Mouse (Mus musculus) myocyte (in vitro differentiated cells): ENCODE results near the gene Apom. TPM values are rescaled to one million over a fixed set of nuclear protein-coding genes. Genes with fewer than 3 reads are reported as not detected.
A peak's percentile ranks its signal among the peaks of the same experiment; 100 is the strongest.

Experiments used
- H3K27me3 ChIP-seq: one replicate; pipeline ENCODE4 v1.6.1; 2011; ENCODE audit not compliant: control insufficient read depth, insufficient read depth, insufficient read length
- H3K36me3 ChIP-seq: one replicate; pipeline ENCODE4 v1.6.1; 2011; ENCODE audit not compliant: control insufficient read depth, insufficient read depth
- H3K4me2 ChIP-seq: one replicate; pipeline ENCODE4 v1.6.1; 2011; ENCODE audit warnings: low read depth, control low read depth
- H3K4me3 ChIP-seq: one replicate; pipeline ENCODE4 v1.5.1; 2011; ENCODE audit warnings: mild to moderate bottlenecking, control low read depth, moderate library complexity
- H3K79me2 ChIP-seq: one replicate; pipeline ENCODE4 v1.6.1; 2011; ENCODE audit not compliant: control insufficient read depth, insufficient read depth
- H3ac ChIP-seq: one replicate; pipeline ENCODE4 v1.6.1; 2011; ENCODE audit not compliant: control insufficient read depth, insufficient read length
- CEBPB ChIP-seq: IDR thresholded peaks from 2 replicates; pipeline ENCODE4 v1.6.1; 2011; ENCODE audit warnings: mild to moderate bottlenecking, moderate library complexity; ENCODE audit not compliant: poor library complexity, insufficient read depth, severe bottlenecking
- E2F4 ChIP-seq: IDR thresholded peaks from one replicate; pipeline ENCODE4 v1.6.1; 2011; ENCODE audit warnings: mild to moderate bottlenecking, control low read depth, moderate library complexity; ENCODE audit not compliant: insufficient read depth
- MAX ChIP-seq: IDR thresholded peaks from one replicate; pipeline ENCODE4 v1.6.1; 2011; ENCODE audit warnings: low read depth, mild to moderate bottlenecking, control low read depth
- MYOD1 ChIP-seq, 3 experiments: IDR thresholded peaks; one replicate each; pipeline ENCODE4 v1.6.1; 2011; ENCODE audit warnings: control low read depth in 2 of 3, low read depth in 2 of 3, mild to moderate bottlenecking in 2 of 3, moderate library complexity in 1 of 3; ENCODE audit not compliant: insufficient read length in 2 of 3, control insufficient read depth in 1 of 3
- MYOG ChIP-seq, 3 experiments: IDR thresholded peaks; one replicate each; pipeline ENCODE4 v1.6.1; 2011; ENCODE audit warnings: control low read depth in 2 of 3, low read depth in 2 of 3, mild to moderate bottlenecking in 2 of 3; ENCODE audit not compliant: insufficient read length in 2 of 3, control insufficient read depth in 1 of 3, insufficient read depth in 1 of 3
- POLR2A ChIP-seq: IDR thresholded peaks from one replicate; pipeline ENCODE4 v1.6.1; 2011; ENCODE audit warnings: low read depth, mild to moderate bottlenecking, control low read depth, moderate library complexity; ENCODE audit not compliant: insufficient read length
- POLR2AphosphoS2 ChIP-seq: IDR thresholded peaks from one replicate; pipeline ENCODE4 v1.6.1; 2011; ENCODE audit warnings: low read depth, control low read depth; ENCODE audit not compliant: insufficient read length
- REST ChIP-seq: IDR thresholded peaks from one replicate; pipeline ENCODE4 v1.6.1; 2011; ENCODE audit warnings: mild to moderate bottlenecking, control low read depth, moderate library complexity; ENCODE audit not compliant: insufficient read depth, insufficient read length
- SRF ChIP-seq: IDR thresholded peaks from one replicate; pipeline ENCODE4 v1.6.1; 2011; ENCODE audit warnings: low read depth; ENCODE audit not compliant: control insufficient read depth, insufficient read length
- TCF12 ChIP-seq: IDR thresholded peaks from one replicate; pipeline ENCODE4 v1.6.1; 2011; ENCODE audit warnings: mild to moderate bottlenecking, control low read depth; ENCODE audit not compliant: poor library complexity, insufficient read depth, severe bottlenecking
- TCF3 ChIP-seq: IDR thresholded peaks from one replicate; pipeline ENCODE4 v1.6.1; 2011; ENCODE audit warnings: low read depth, control low read depth; ENCODE audit not compliant: insufficient read length
- USF1 ChIP-seq: IDR thresholded peaks from one replicate; pipeline ENCODE4 v1.6.1; 2011; ENCODE audit warnings: low read depth, mild to moderate bottlenecking, control low read depth, moderate library complexity
- polyA plus RNA-seq: library from polyadenylated mRNA; unstranded; fragments of >200 nt; fragmentation: generic; extraction: Trizol; gene quantifications from one replicate; pipeline ENCODE4 v1.2.1, GENCODE M21; 2012; ENCODE audit warnings: missing spikeins

The Apom gene
- polyA plus RNA-seq, 1 experiment, result 0.18 TPM

DNA sequence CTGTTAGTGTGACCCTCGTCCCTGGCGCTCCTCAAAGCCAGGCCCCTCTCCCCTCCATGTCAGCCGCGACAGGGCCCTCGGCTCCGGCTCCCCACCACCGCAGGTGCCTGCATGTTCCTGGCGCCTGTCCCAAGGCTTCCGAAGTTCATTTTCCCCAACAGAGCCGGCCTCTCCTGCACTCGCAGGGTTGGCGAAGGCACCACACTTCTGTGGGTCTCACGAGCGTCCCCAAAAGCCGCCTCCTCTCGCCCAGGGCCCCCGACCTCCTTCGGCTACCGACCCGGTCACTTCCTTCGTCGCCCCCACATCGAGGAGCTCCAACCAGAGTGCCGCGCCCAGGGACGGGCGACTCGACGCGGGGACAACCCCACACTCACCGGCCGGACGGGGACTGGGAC is 11.1 kb downstream of the Apom start:
- peaks cover 7% of the 10 kb centered on the region for H3K36me3 ChIP-seq

DNA sequence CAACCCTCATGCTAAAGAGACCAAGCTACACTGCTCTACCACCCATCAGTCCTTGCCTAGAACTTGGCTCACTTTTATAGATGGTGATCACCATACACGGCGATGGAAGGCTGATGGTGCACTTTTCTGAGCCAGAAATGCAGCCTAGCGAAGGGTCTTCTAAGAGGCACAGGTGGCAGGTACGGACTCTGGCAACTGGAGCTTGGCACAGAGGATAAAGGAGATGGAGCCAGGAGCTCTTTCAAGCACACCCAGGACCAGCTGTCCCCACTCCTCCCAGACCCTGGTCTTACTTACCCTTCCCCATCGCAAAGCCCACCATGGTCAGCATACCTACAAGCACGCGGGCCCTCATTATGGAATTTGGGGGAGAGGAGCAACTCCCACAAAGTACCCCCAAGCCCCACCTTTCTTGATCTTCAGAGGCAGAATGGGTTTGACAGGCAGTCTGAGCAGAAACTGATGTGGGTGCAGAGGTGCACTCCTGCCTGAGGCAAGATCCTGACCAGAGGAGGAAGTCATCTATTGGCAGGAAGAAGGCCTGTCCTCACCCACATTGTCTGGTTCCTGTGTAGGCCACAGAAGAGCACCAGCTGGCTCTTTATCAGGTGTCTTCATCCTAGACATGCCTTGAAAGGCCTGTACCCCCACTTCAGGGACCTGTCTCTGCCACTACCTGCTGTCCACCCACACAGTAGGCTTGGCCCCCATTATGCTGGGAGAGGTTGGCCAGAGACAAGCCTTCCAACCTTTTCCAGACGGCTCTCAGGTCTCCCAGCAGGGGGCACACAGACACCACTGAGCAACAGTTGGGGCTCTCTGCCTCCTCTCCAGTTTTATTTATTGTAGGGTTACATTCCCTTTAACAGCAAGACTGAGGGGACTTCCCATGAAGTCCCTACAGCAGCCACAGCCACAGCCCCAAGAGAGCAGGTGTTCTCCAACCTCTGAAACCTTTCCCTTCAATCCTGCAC is 16.5 kb downstream of the Apom start, which contains the start of gene Ly6g5b:
Ly6g5b (minus strand) TSS at position 383 of the 974 bp plus-strand sequence.
- peaks cover 13% of the 10 kb centered on the region for H3K36me3 ChIP-seq
- peak; percentile 3 for TF ChIP-seq POLR2AphosphoS2
- TF ChIP-seq MYOD1 (IDR thresholded peaks at IDR 0.05; ENCODE audit: control insufficient read depth in 1 of 3, insufficient read length in 2 of 3, low read depth in 2 of 3), result no peak
- H3K79me2 ChIP-seq, result peaks cover 10% of the 10 kb centered on the region
- H3K4me3 ChIP-seq, result no peak within 1 kb of the TSS
- H3K27me3 ChIP-seq, result no peaks in the 10 kb centered on the region
- no peak within 1 kb of the TSS for H3K4me2 ChIP-seq
- H3ac ChIP-seq, result no peak within 1 kb of the TSS

More for the DNA sequence above, 11.1 kb downstream of the Apom start:
- Histone ChIP-seq H3K4me3 (peak overlapping the region; percentile 97), H3K4me2 (peak overlapping the region; percentile 97), H3K27me3 (no peaks in the 10 kb centered on the region), H3K79me2 (peaks cover 30% of the 10 kb centered on the region), H3ac (peak overlapping the region; percentile 66)
- TF ChIP-seq USF1 (no peak), TCF12 (no peak), E2F4 (no peak), MYOD1 (IDR thresholded peaks at IDR 0.05; ENCODE audit: control insufficient read depth in 1 of 3, insufficient read length in 2 of 3, low read depth in 2 of 3) (no peak), POLR2AphosphoS2 (no peak), MAX (no peak), MYOG (IDR thresholded peaks at IDR 0.05; ENCODE audit: control insufficient read depth in 1 of 3, insufficient read depth in 1 of 3, insufficient read length in 2 of 3, low read depth in 2 of 3) (no peak), SRF (no peak), TCF3 (no peak), REST (no peak), CEBPB (no peak), POLR2A (no peak)

DNA sequence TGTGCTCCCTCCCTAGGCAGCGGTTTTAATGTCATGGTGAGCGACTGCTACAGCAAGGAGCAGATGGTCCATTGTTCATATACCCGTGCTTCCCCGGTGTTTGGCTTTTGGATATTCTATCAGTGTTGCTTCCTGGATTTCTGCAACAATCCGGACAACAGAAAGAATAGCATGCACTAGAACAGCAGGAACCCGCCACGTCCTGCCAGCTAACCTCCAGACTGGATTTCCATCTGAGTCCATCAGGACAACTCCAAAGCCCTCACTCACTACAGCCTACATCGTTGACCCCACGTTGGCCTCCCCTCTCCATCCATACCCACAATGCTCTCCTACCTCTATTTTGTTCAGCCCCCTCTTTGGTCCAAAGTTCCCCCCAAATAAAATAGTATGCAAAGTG is 20.1 kb downstream of the Apom start:
- H3K36me3 ChIP-seq, result peaks cover 6% of the 10 kb centered on the region
- no peak overlapping the region for H3ac ChIP-seq
- no peak overlapping the region for H3K4me2 ChIP-seq
- no peak overlapping the region for H3K4me3 ChIP-seq
- no peaks in the 10 kb centered on the region for H3K79me2 ChIP-seq
- H3K27me3 ChIP-seq, result no peaks in the 10 kb centered on the region
- TF ChIP-seq TCF12 (no peak), MYOD1 (IDR thresholded peaks at IDR 0.05; ENCODE audit: control insufficient read depth in 1 of 3, insufficient read length in 2 of 3, low read depth in 2 of 3) (no peak), TCF3 (no peak), MYOG (IDR thresholded peaks at IDR 0.05; ENCODE audit: control insufficient read depth in 1 of 3, insufficient read depth in 1 of 3, insufficient read length in 2 of 3, low read depth in 2 of 3) (no peak), USF1 (no peak), CEBPB (no peak), E2F4 (no peak), POLR2AphosphoS2 (no peak), SRF (no peak), MAX (no peak), REST (no peak), POLR2A (no peak)

DNA sequence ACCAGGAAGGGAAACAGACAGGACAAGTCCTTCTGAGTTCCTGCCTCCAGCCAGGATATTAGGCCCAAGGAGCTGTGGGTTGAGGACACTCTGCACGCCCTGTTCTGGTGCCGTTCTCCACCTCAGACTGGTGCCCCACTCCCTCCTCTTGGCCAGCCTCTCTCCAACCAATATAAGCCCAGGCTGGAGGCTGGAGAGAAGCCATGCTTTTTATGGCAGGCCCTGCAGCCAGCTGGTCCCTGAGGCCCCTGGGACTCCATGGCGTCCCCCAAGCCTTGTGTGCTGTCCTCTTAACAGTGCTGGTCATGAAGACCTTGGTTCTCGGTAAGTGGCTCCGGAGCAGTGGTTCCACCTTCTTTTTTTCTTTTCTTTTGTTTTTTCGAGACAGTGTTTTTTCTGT is 23.8 kb downstream of the Apom start, which contains the start of gene Ly6g5c:
Ly6g5c (plus strand) TSS at position 183 of the 400 bp plus-strand sequence.
- Histone ChIP-seq H3K4me2 (no peak within 1 kb of the TSS), H3ac (no peak within 1 kb of the TSS), H3K27me3 (no peaks in the 10 kb centered on the region), H3K79me2 (no peaks in the 10 kb centered on the region), H3K36me3 (no peaks in the 10 kb centered on the region), H3K4me3 (no peak within 1 kb of the TSS)
- TF ChIP-seq POLR2AphosphoS2 (no peak), SRF (no peak), REST (no peak), TCF3 (no peak), MYOD1 (IDR thresholded peaks at IDR 0.05; ENCODE audit: control insufficient read depth in 1 of 3, insufficient read length in 2 of 3, low read depth in 2 of 3) (no peak), TCF12 (no peak)

DNA sequence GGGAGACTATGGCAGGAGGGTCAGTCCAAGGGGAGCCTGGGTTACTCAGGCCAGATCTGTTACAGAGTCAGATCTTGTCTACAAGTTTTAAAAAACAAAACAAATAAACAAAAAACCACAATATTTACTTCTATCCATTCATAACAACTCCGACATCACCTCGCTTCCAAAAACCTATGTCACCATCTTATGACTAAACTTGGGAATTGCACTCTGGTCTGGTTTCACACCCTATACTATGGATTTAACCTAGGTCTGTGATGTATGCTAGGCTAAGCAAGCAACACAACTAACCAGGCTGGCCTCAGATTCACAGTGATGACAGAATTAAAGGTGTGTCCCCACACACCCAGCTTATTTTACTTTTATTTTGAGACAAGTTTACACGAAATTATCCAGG is 25.3 kb downstream of the Apom start:
- no peaks in the 10 kb centered on the region for H3K27me3 ChIP-seq
- H3K79me2 ChIP-seq, result no peaks in the 10 kb centered on the region
- H3K4me3 ChIP-seq, result no peak overlapping the region
- H3ac ChIP-seq, result no peak overlapping the region
- no peak overlapping the region for H3K4me2 ChIP-seq
- H3K36me3 ChIP-seq, result no peaks in the 10 kb centered on the region
- no peak for TF ChIP-seq POLR2AphosphoS2
- TF ChIP-seq USF1, result no peak
- TF ChIP-seq POLR2A, result no peak
- TF ChIP-seq MYOG (IDR thresholded peaks at IDR 0.05; ENCODE audit: control insufficient read depth in 1 of 3, insufficient read depth in 1 of 3, insufficient read length in 2 of 3, low read depth in 2 of 3), result no peak
- no peak for TF ChIP-seq TCF12
- TF ChIP-seq REST, result no peak
- no peak for TF ChIP-seq TCF3
- no peak for TF ChIP-seq SRF
- TF ChIP-seq E2F4, result no peak
- no peak for TF ChIP-seq MYOD1 (IDR thresholded peaks at IDR 0.05; ENCODE audit: control insufficient read depth in 1 of 3, insufficient read length in 2 of 3, low read depth in 2 of 3)
- TF ChIP-seq CEBPB, result no peak
- TF ChIP-seq MAX, result no peak
